Mouse (Mus musculus) neural tube, embryonic 14.5 days (tissue): ENCODE data around the gene Clip4. TPM values are rescaled to one million over a fixed set of nuclear protein-coding genes. Genes with fewer than 3 reads are reported as not detected.
A peak's percentile ranks its signal among the peaks of the same experiment; 100 is the strongest.

ENCODE experiments used
- ATAC-seq: fragments of 200-750 bp; cut with Nextera tagmentation; 2 replicates; pipeline ENCODE4 v1.8.0; 2017; ENCODE audit warnings: low read depth, mild to moderate bottlenecking, moderate TSS enrichment, moderate library complexity
- H3K27ac ChIP-seq: fragments of 300-500 bp; sonication (generic); 2 replicates; pipeline ENCODE4 v1.5.1; 2014; ENCODE audit warnings: low read depth, mild to moderate bottlenecking, control low read depth, low read length, moderate library complexity, mixed read lengths
- H3K27me3 ChIP-seq: fragments of 300-500 bp; sonication (generic); 2 replicates; pipeline ENCODE4 v1.6.1; 2014; ENCODE audit warnings: low read length; ENCODE audit not compliant: control insufficient read depth, insufficient read depth
- H3K36me3 ChIP-seq: fragments of 300-500 bp; sonication (generic); 2 replicates; pipeline ENCODE4 v1.6.1; 2014; ENCODE audit warnings: low read length, mixed read lengths; ENCODE audit not compliant: control insufficient read depth, insufficient read depth
- H3K4me1 ChIP-seq: fragments of 300-500 bp; sonication (generic); 2 replicates; pipeline ENCODE4 v1.6.1; 2014; ENCODE audit warnings: low read length; ENCODE audit not compliant: control insufficient read depth, insufficient read depth
- H3K4me2 ChIP-seq: fragments of 300-500 bp; sonication (generic); 2 replicates; pipeline ENCODE4 v1.6.1; 2014; ENCODE audit warnings: mild to moderate bottlenecking, low read depth, low read length, control low read depth
- H3K4me3 ChIP-seq: fragments of 300-500 bp; sonication (generic); 2 replicates; pipeline ENCODE4 v1.5.1; 2014; ENCODE audit warnings: low read depth, low read length, control low read depth, mixed read lengths
- H3K9ac ChIP-seq: fragments of 300-500 bp; sonication (generic); replicated peaks from 2 replicates; pipeline ENCODE4 v1.6.1; 2014; ENCODE audit warnings: low read depth, mild to moderate bottlenecking, control low read depth, low read length, mixed read lengths
- H3K9me3 ChIP-seq: fragments of 300-500 bp; sonication (generic); 2 replicates; pipeline ENCODE4 v1.6.1; 2016; ENCODE audit warnings: low read length; ENCODE audit not compliant: control insufficient read depth
- WGBS: fragments of 180-500 bp; shearing (Covaris S2); extraction: QIAGEN DNeasy Blood & Tissue Kit; methylation state at CpG from one replicate; pipeline ENCODE4 v1.1.7; 2014; 5-methylcytosine and 5-hydroxymethylcytosine counted together
- polyA plus RNA-seq: library from polyadenylated mRNA; unstranded; fragments of >200 nt; fragmentation: Nextera tagmentation; extraction: Ambion mirVana; gene quantifications from 2 replicates; pipeline ENCODE4 v1.2.1, GENCODE M21; 2014

The Clip4 gene
- polyA plus RNA-seq, 1 experiment from 2014 or later = 22.5 TPM

- H3K4me1 ChIP-seq = 0 out of 2 replicates have a peak, but pooled peaks cover 3% of the 10 kb centered on the region
- H3K27me3 ChIP-seq = no peaks in the 10 kb centered on the region
- ATAC-seq = no peak
- 82% methylated on average over 9 of the region's 9 CpGs for WGBS
- no peaks in the 10 kb centered on the region for H3K36me3 ChIP-seq
- no peak overlapping the region for H3K27ac ChIP-seq
- H3K9ac ChIP-seq = no peak overlapping the region
- H3K9me3 ChIP-seq = no peaks in the 10 kb centered on the region
- H3K4me3 ChIP-seq = no peak overlapping the region
- no peak overlapping the region for H3K4me2 ChIP-seq
These were observed 18.6 kb upstream of the Clip4 start for GRCm38 (mm10) chr17:71749616-71750168.

GRCm38 (mm10) chr17:71752831-71753230 is 15.4 kb upstream of the Clip4 start, which contains the start of gene Pcare:
TSS of gene Pcare (minus strand) at chr17:71752894.
- Histone ChIP-seq H3K4me2 (no peak within 1 kb of the TSS), H3K9ac (no peak within 1 kb of the TSS), H3K36me3 (no peaks in the 10 kb centered on the region), H3K27me3 (no peaks in the 10 kb centered on the region), H3K27ac (no peak within 1 kb of the TSS), H3K9me3 (no peaks in the 10 kb centered on the region), H3K4me3 (no peak within 1 kb of the TSS), H3K4me1 (no peaks in the 10 kb centered on the region)
- ATAC-seq = no peak
- WGBS = 83% methylated on average over 10 of the region's 10 CpGs

- WGBS = 80% methylated on average over 7 of the region's 7 CpGs
- Histone ChIP-seq H3K36me3 (no peaks in the 10 kb centered on the region), H3K27ac (no peak overlapping the region), H3K4me1 (no peaks in the 10 kb centered on the region), H3K4me2 (no peak overlapping the region), H3K9ac (no peak overlapping the region), H3K27me3 (no peaks in the 10 kb centered on the region), H3K9me3 (no peaks in the 10 kb centered on the region), H3K4me3 (no peak overlapping the region)
- no peak for ATAC-seq
These were observed 7.7 kb upstream of the Clip4 start for GRCm38 (mm10) chr17:71760536-71760935.

DNA sequence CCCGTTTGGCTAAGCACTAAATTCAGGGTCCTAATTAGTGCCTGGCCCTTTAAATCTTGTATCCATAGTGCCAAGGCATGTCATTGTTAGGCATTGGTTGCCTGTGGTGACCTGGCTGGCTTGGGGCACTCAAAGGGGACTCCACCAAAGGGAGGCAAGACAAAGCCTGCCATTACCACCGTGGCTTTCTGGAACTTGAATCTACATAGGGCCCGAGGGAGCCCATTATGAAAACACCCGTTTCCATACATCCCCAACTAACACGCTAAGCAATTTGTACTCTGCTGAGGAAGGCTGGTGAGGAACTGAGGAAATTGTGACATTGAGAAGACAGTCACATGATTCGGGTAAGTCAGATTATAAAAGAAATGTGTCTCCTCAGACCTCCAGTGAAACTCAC is 1.3 kb downstream of the Clip4 start:
- no peaks in the 10 kb centered on the region for H3K4me1 ChIP-seq
- H3K4me2 ChIP-seq = no peak overlapping the region
- H3K9me3 ChIP-seq = no peaks in the 10 kb centered on the region
- ATAC-seq = peak; percentile 56; the same call in 1 of the 2 replicates
- H3K27ac ChIP-seq = no peak overlapping the region
- no peak overlapping the region for H3K9ac ChIP-seq
- 8% methylated on average over 6 of the region's 6 CpGs for WGBS
- H3K27me3 ChIP-seq = no peaks in the 10 kb centered on the region
- H3K4me3 ChIP-seq = no peak overlapping the region
- no peaks in the 10 kb centered on the region for H3K36me3 ChIP-seq

GRCm38 (mm10) chr17:71770696-71771095 is 2.4 kb downstream of the Clip4 start:
- Histone ChIP-seq H3K4me3 (no peak overlapping the region), H3K4me2 (no peak overlapping the region), H3K27me3 (no peaks in the 10 kb centered on the region), H3K4me1 (no peaks in the 10 kb centered on the region), H3K27ac (no peak overlapping the region), H3K36me3 (no peaks in the 10 kb centered on the region), H3K9ac (no peak overlapping the region), H3K9me3 (no peaks in the 10 kb centered on the region)
- WGBS = 93% methylated on average over 3 of the region's 3 CpGs
- no peak for ATAC-seq

GRCm38 (mm10) chr17:71774173-71774572 is 5.9 kb downstream of the Clip4 start:
- Histone ChIP-seq H3K4me2 (no peak overlapping the region), H3K9ac (no peak overlapping the region), H3K4me3 (no peak overlapping the region), H3K4me1 (no peaks in the 10 kb centered on the region), H3K27me3 (no peaks in the 10 kb centered on the region), H3K9me3 (no peaks in the 10 kb centered on the region), H3K36me3 (no peaks in the 10 kb centered on the region), H3K27ac (no peak overlapping the region)
- 78% methylated on average over 4 of the region's 4 CpGs for WGBS
- no peak for ATAC-seq

DNA sequence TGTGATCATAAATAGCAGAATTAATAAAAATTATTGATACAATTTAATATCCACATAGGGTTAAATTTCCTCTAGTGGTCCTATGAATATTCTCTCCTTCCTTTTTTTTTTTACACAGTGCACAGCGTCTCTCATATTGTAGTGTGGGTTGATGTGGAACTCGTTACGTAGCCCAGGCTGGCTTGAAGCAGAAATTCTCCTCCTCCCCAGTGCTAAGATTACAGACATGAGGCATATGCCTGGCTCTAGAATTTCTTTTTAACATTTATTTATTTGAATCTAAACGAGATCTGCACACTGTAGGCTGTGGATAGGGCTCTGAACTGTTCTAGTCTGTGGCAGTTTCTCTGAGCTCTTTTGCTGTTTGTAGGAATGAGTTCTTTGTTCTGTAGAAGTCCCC is 7.0 kb downstream of the Clip4 start:
- Histone ChIP-seq H3K27me3 (no peaks in the 10 kb centered on the region), H3K9ac (no peak overlapping the region), H3K4me3 (no peak overlapping the region), H3K4me2 (no peak overlapping the region), H3K4me1 (no peaks in the 10 kb centered on the region), H3K36me3 (no peaks in the 10 kb centered on the region), H3K9me3 (no peaks in the 10 kb centered on the region), H3K27ac (no peak overlapping the region)
- ATAC-seq = no peak
- 79% methylated on average over 4 of the region's 4 CpGs for WGBS

- no peaks in the 10 kb centered on the region for H3K9me3 ChIP-seq
- ATAC-seq = no peak
- H3K27me3 ChIP-seq = no peaks in the 10 kb centered on the region
- 0 out of 2 replicates have a peak, but pooled peaks cover under 1% of the 10 kb centered on the region for H3K4me1 ChIP-seq
- H3K27ac ChIP-seq = no peak overlapping the region
- WGBS = 81% methylated on average over 3 of the region's 3 CpGs
- H3K9ac ChIP-seq = no peak overlapping the region
- H3K4me2 ChIP-seq = no peak overlapping the region
- no peaks in the 10 kb centered on the region for H3K36me3 ChIP-seq
- H3K4me3 ChIP-seq = no peak overlapping the region
These were observed 10.4 kb downstream of the Clip4 start for GRCm38 (mm10) chr17:71778696-71779095.

- no peak overlapping the region for H3K27ac ChIP-seq
- no peaks in the 10 kb centered on the region for H3K36me3 ChIP-seq
- 72% methylated on average over 2 of the region's 2 CpGs for WGBS
- no peak overlapping the region for H3K4me2 ChIP-seq
- no peak overlapping the region for H3K9ac ChIP-seq
- H3K27me3 ChIP-seq = no peaks in the 10 kb centered on the region
- no peak overlapping the region for H3K4me3 ChIP-seq
- no peak for ATAC-seq
- H3K9me3 ChIP-seq = no peaks in the 10 kb centered on the region
- H3K4me1 ChIP-seq = peaks cover 5% of the 10 kb centered on the region
These were observed 12.2 kb downstream of the Clip4 start for GRCm38 (mm10) chr17:71780490-71780889.
